Mouse (Mus musculus): ENCODE results near the gene Ppara.

Gene Ppara

DNA sequence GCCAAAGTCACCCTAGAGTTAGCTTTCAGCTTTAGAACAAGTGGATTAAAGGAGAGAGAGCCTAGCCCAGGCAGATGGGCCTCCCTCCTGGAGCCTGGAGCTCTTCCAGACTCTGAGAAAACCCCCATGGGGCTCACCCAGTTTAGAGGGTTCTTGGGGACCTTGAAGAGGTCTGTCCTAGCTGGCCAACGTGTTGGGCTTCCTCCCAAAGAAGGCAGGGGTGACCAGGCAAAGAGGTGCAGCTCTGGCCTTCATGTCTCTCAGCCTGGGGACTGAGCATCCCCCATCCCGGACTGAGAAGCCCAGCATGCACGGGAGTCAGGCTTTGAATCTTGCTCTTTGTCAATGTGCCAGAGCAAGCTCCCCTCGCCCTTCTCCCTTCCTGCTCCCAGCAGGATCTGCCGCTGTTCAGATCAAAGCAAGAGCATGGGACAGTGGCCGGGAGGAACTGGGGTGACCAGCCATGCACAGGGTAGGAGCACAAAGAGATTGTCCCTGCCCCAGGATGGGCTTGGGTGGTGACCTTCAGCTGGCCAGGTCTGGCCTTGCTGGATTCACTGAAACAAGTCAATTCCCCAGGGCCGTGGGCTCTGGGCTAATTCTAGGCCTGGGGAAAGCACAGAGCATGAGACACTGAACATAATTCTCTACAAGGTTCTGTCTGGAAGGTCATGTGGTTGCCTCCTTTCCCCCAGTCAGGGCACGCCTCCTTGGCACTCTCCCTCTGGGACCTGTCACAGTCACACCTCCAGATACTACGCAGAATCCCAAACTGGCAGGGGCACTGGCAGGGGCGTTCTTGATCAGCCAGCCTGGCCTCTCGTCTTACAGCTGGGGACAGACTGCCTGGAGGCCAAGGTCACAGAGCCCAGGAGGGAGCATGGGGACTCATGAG, 10.3 kb upstream of the Ppara start:
- in situ Hi-C loops (cut with MboI, MseI): no loop called here

DNA sequence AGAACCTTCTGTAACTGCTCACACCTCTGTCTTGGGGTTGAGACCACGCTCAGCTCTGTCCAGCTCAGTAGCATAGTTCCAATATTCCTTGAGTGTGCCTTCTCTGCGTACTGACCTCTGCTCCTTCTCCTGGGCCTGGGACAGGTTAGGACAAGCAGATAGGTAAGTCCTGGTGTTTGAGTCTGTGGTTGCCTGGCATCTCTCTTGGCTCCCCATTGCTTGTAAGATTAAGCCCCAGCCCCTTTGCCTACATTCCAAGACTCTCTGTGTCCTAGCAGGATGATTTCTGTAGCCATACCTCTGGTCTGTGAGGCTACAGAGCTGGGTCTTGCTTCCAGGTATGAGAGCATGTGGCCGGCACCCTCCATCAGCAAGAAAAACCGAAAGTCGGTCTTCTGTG, 6.6 kb upstream of the Ppara start:
- in situ Hi-C loops (cut with MboI, MseI): no loop called here

DNA sequence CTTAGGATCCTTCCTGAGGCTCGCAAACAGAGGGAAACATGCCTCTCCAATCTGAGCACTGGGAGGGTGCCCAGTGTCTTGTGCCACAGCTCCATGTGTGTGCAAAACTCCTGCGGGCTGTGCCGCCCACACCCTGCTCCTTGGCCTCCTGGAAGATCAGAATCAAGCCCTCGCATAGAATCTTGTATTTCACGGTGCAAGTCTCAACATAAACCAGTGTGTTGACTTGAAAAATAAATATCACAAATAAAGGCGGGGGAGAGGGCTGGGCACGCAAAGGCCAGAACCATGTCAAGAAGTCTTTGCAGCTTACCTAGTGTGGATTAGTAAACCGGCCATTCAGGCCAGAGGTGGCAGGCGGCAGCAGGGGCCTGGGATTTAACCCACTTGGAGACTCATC, 5.5 kb upstream of the Ppara start:
- in situ Hi-C loops (cut with MboI, MseI): no loop called here

DNA sequence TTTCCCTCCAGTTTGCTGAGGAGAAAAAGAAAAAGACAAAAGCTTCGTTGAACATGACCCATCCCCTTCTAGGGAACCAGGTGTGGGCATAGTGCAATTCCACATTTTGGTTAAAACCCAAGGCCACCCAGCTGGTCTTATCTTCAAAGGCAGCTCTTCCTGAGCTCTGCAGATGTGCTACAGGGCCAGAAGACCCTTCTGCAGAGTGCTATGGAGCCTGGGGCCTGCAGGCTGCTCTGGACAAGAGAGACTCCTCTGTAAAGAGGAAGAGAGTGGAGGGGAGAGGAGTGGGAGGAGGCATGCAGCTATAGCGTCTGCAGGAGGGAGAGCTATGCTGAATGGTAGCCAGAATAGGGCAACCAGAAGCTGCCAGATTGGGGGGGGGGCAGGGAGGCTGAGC, 4.8 kb upstream of the Ppara start:
- in situ Hi-C loops (cut with MboI, MseI): no loop called here

DNA sequence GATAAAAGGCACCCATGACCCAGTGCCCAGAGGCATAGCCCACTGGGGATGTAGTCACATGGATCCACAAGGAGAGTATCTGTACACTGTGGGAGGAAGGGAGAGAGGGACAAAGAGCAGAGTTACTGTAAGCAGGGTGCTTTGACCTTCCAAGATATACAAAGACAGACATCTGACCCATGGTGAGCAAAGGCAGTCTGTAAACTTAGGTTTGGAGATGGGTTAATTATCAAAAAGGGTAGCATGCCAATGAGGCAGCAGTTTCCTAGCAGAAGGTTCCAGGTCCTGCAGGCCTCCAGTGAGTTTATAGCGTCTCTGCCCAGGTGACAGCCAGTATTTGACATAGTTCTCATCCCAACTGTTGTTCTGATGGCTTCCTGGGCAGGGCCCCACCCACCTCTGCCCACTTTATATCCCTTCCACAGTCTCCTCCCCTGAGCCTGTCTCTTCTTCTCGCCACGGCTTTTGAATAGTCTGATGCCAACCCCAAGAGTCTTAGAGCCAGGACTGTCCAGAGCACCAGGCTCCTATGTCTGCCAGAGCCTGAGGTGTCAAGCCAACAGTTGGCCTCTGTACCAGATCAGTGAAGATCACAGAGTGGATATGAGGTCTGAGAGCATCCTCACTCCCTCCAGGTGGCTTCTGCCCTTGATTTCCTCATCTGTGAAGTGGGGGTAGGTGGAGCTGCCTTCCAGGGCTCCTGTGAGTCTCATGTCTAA, 2.7 kb upstream of the Ppara start:
- in situ Hi-C loops (cut with MboI, MseI): no loop called here

DNA sequence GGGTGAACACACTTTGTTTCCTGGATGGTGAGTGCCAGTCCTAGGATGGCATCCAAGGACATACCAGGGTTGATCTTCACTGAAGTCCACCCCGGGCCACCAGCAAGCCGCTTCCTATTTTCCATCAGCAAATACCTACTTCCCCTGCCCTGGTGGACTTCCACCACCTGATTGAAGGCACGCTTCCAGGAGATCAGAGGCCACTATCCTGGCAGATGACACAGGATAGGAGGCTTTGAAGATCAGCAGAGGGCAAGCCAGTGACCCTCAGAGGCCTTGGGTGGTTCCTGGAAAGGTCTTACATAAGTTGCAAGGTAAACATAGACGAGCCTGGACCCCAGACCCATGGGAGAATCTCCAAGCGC, 2.2 kb upstream of the Ppara start:
- in situ Hi-C loops (cut with MboI, MseI): no loop called here

DNA sequence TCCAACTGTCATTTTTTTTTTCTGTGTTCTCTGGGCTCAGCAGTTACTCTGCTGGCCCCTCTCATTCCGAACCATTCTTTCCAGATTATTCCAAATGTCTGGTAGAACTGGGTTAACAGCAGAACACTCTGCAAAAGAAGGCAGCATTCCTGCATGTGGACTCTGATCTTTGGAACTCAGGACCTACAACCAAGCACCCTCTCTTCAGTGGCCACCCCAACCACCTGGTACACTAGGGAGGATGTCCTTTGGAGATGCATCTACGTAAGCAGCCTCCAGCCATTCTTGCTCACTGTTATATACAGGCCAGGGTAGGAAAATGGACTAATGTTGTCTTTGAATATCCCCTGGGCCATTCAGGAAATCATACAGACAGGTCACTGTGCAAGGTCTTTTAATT, 1.1 kb upstream of the Ppara start:
- in situ Hi-C loops (cut with MboI, MseI): no loop called here

DNA sequence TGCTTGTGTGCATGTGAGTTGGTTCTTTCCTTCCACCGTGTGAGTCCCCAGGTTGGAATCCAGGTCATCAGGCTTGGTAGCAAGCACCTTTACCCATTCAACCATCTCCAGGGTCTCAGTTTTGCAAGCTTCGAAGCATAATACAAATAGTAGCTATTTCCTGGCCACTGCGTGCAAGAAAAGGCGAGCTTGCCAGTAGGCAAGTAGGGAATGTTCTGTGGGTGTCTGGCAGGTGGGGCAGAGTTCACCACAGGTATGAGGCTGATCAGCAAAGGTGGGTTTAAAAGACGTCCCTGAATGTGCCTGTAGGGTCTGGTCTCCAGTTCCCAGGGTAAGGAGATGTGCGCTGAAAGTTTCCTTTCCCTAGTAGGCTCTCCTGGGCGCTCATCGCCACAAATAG, 635 bp upstream of the Ppara start:
- in situ Hi-C loops (cut with MboI, MseI): no loop called here

DNA sequence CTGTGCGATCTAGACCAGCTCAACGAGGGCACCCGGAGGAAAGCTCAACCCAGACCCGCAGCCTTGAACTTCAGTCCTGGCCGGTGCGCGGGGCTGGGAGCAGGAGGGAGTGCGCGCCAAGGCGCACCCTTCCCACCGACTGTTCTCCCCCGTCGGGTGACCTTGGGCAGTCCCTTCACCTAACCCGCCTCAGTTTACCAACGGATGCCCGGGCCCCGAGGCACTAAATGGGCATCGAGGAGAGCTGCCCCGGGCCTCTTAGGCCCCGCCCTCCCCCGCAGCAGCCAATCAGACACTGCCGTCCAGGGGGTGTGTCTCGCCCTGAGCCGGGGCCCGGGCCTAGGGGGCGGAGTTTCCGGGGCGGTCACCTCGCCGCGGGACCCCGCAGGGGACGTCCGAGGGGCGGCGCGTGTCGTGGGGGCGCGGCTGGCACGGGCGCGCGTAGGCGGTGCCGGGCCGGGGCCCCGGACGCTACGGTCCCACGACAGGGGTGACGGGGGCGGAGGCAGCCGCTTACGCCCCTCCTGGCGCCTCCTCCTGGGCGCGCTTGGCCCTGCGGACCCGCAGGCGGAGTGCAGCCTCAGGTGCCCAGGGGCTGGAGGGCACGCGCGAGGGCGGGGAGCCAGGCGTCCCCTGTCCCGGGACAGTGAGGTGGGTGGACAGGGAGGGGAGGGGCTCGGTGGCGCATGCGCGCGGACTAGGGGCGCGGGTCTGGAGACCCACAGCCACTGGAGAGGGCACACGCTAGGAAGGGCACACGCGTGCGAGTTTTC, 466 bp downstream of the Ppara start:
- in situ Hi-C loops (cut with MboI, MseI): no loop called here

DNA sequence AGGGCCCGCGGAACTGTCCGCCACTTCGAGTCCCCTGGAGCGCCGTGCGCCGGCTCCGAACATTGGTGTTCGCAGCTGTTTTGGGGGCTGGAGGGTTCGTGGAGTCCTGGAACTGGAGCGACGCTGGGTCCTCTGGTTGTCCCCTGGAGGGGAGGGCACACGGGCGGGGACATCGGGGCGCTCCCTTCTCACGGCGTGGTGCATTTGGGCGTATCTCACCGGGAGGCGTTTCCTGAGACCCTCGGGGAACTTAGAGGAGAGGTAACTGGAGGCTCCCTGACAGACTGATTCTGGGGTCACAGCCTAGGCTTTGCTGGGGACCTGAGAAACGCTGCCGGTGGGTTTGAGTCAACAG, 1.0 kb downstream of the Ppara start:
- in situ Hi-C loops (cut with MboI, MseI): no loop called here

DNA sequence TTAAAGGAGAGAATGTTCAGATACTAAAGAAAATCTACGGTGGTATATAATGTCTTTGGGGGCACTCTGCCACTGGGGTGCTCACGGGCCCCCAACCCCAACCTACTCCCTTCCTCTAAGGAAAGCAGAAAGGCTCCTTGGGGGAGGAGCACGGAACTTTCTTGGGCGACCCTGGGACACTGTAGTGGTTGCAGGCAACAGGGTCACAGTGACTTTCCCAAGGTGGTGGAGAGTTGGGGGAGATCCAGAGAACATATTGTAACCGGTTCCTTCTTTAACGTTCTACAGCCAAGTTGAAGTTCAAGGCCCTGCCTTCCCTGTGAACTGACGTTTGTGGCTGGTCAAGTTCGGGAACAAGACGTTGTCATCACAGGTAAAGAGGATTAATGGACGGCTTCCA, 1.7 kb downstream of the Ppara start:
- in situ Hi-C loops (cut with MboI, MseI): no loop called here

DNA sequence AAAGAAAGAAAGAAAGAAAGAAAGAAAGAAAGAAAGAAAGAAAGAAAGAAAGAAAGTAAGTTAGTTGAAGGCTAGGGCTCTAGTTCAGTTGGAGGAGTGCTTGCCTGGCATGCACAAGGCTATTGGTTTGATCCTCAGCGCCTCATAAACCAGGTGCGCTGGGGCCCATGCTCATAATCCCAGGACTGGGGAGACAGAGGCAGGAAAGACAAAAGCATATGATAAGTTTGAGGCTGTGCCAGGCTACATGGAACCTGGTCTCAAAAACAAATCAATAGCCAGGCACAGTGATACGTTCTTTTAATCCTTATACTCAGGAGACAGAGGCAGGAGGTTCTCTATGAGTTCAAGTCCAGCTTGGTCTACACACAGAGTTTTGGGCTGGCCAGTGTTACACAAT, 3.6 kb downstream of the Ppara start:
- in situ Hi-C loops (cut with MboI, MseI): no loop called here

DNA sequence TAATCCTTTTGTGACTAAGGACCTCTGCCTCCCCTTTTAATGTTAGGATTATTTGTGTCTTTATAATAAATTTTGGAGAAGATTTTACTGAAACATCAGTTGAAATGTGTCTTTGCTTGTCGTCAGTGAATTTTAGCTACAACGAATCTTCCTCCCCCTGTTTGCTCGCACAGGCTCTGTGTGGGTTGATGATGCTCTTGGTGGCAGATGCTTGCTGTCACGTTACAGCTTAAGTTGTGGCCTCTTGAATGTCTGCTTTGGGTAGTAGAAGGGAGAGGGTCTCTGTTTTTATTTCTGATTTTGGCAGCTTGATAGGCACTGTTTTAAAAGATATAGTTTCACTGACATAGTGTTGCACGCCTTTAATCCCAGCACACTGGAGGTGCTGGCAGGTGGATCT, 4.2 kb downstream of the Ppara start:
- in situ Hi-C loops (cut with MboI, MseI): no loop called here

DNA sequence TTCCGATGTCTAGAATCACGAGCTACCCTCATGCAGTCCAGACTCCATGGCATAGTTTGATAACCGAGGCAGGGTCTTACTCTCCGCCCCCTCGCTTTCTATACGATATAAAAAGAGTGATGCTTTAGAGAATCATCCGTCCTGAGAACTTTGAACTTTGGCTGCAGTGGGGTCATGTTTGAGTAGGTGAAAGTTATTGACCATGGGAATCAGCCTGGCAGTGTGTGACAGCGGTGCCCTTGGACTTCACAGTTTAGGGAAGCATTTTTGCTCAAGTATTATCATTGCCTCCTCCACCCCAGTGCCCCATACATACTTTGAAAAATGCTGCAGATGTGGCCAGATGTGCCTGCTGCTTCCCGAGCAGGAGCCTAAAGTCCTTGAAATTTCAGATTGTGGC, 7.8 kb downstream of the Ppara start:
- in situ Hi-C loops (cut with MboI, MseI): no loop called here

DNA sequence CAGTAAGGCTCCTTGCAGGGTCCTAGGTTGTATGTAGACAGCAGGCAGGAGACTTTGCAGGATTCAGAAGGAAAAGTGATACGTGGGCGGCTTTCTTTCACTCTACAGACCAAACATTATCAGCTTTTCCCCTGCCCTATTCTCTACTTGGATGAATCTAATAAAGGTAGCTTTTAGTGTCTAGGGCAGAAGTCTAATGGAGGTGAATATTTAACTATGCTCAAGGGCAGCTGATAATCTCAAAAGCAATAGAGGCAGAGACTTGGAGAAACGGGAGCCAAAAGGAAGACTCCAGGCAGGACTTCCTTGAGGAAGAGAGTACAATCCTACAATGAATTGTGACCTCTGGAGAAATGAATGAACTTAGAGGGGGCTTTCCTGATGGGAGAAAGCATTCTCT, 9.2 kb downstream of the Ppara start:
- in situ Hi-C loops (cut with MboI, MseI): no loop called here

DNA sequence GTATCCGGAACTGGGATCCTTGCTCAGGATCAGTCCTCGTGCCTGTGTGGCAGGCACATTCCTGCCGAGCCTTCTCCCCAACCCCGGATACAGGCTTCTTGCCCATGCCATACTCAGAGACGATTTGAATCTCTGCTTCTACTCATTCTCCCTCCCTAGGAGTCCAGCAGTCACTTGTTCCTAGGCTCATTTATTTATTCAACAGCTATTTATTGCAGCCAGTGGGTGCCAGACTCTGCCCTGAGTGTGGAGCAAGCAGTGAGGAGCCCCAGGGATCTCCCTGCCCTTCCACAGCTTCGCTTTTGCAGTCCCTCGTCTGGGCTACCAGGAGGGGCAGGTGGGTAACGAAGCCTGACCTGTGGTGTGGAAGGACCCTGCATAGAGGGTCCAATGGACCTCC, 11.4 kb downstream of the Ppara start:
- in situ Hi-C loops (cut with MboI, MseI): no loop called here

DNA sequence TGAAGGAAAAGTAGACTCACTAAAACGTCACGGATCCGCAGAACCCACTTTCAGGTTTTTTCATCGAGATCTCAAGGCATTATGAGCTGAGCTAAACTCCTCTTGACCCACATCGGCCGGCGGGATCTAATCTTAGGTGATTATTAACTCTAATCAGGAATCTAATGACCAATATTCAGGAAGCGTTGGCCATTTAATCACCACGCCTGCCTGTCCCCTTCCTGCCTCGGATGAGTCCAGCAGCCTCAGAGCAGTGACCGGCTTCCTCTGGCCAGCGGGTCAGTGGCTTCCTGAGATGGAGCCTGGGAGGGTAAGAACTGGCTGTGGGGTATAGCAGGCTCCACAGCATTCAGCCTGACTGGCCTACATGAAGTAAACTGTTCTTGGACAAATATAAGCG, 11.9 kb downstream of the Ppara start:
- in situ Hi-C loops (cut with MboI, MseI): no loop called here

DNA sequence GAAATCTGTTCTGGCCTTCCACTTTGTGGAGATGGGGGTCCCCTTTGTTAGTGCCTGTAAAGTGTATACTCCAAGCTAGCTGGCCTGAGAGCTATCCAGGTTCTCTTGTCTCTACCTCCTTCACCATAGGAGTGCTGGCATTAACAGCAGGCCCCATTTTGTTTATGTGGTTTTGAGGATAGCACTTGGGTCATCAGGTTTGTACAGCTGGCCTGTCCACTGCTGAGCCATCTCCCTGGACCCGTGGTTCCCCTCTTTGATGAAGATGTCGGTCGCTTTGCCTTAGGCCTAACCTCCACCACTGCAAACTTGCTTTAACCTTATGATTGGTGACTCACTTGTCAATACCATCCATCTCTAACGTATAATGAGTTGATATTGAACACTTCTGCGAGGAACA, 13.2 kb downstream of the Ppara start:
- in situ Hi-C loops (cut with MboI, MseI): no loop called here

DNA sequence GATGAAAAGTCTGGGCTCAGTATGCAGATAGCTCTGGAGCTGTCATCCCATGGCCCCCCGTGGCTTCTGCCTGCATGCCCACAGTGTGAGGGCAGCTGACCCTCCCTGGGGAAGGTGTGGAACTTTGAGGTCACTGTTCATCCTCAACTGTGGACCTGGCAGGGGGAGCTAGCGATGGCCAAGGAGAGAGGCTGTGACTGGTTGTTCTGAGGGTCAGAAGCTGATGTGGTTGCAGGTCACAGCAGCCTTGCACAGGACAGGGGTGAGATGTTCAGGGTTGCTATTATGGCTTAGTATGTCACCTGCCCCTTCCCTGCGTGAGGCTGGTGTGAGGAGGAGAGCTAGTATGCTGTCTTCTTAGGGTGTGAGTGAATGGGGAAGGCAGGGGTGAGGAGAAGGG, 13.7 kb downstream of the Ppara start:
- in situ Hi-C loops (cut with MboI, MseI): no loop called here

DNA sequence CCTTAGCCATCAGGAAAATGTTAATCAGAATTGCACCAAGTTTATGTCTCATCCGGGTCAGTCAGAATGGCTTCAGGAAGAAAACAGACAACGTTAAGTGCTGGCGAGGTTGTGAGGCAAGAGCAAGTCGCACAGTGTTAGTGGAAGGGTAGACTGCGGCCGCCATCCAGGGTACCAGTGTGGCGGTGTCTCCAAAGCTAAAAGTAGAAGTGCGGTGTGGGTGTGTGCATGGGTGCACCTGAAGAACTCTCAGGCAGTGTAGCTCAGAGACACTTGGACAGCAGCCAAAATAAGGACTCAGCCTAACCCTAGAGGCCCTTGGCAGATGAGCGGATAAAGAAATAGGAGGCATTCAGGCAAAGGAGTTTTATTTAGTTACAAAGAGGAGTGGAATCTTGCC, 14.4 kb downstream of the Ppara start:
- in situ Hi-C loops (cut with MboI, MseI): no loop called here

DNA sequence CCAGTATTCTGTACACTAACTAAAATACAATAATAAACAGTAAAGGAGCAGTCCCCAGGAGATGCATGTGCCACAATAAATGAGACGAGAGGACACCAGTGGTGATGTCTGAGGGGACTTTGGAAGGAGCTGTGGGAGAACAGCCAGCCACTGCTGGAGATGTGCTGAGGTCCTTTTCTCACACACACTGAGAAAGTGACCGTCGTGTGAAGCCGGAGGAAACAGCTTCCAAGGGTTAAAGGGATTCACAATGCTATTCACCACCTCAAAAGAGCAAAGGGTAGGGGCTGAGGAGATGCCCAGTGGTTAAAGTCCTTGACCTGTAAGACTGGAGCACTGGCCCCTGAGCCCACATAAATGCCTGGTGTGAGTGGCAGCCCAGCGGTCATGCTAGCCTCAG, 15.3 kb downstream of the Ppara start:
- in situ Hi-C loops (cut with MboI, MseI): no loop called here

DNA sequence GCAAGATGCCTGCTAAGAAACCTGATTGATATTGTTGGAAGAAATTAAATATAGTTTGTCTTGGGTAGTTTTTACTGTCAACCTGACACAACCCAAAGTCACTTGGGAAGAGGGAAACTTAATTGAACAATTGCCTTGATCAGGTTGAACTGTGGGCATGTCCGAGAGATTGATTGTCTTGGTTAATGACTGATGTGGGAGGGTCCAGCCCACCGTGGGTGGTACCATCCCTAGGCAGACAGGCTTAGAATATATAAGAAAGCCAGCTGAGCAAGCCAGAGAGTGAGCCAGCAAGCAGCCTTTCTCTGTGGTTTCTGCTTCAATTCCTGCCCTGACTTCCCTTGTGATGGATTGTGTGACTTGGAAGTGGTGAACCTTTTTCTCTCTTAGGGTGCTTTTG, 17.9 kb downstream of the Ppara start:
- in situ Hi-C loops (cut with MboI, MseI): no loop called here

All from regulatory T cell (primary cell).